ENCODE assay signal across 16 mouse cellular contexts in the genomic region with DNA sequence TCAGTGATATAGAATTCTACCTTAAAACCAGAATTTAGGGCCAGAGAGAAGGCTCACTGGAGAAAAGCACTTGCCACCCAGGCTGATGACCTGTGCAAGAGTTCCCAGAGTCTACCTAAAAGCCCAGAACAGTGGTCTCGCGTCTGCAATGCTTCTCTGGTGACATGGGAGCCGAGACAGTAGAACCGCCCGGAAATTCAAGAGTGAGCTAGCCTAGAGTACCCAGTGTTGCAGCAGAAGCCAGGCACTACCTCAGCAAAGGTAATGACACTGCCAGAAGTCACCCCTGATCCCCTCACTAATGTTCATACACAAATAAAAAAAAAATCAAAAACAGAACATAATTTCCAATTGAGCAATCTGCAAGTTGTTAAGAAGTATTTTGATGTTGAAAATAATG.
"Had no signal": no experiment of that assay in that cellular context is flagged by ENCODE, and none has a peak within 500 bp of the region (broad histone marks: within the 10 kb centered on the region; RNA-seq: fewer than 3 reads in every experiment).

No protein-coding gene starts in this region.

- H3K9ac ChIP-seq: neural tube, embryonic 13.5 days; neural tube, embryonic 15.5 days; stomach, embryonic 15.5 days had no signal

- H3K9me3 ChIP-seq: neural tube, embryonic 13.5 days; neural tube, embryonic 15.5 days; stomach, embryonic 15.5 days had no signal

- H3K27me3 ChIP-seq: neural tube, embryonic 13.5 days; neural tube, embryonic 15.5 days; stomach, embryonic 15.5 days had no signal

- DNase-seq: retina, postnatal 1 day; right cerebral cortex, adult 18-20 months; right cerebral cortex, postnatal 14 days; right cerebral cortex, postnatal 25 days; right cerebral cortex, postnatal 4 days; spleen, adult 18-20 months; thymus, adult 18-20 months; thymus, adult 2 months; thymus, postnatal 14 days; thymus, postnatal 25 days; thymus, postnatal 36 days; thymus, postnatal 4 days had no signal

- H3K36me3 ChIP-seq: neural tube, embryonic 13.5 days; neural tube, embryonic 15.5 days; stomach, embryonic 15.5 days had no signal

- H3K4me1 ChIP-seq: neural tube, embryonic 15.5 days; stomach, embryonic 15.5 days had no signal

- H3K4me3 ChIP-seq: neural tube, embryonic 13.5 days; neural tube, embryonic 15.5 days; stomach, embryonic 15.5 days had no signal

- H3K4me2 ChIP-seq: neural tube, embryonic 13.5 days; neural tube, embryonic 15.5 days; stomach, embryonic 15.5 days had no signal

- H3K27ac ChIP-seq: neural tube, embryonic 13.5 days; neural tube, embryonic 15.5 days; stomach, embryonic 15.5 days; stomach, postnatal 0 days had no signal
